Mouse (Mus musculus) layer of hippocampus, adult 9-10 months (tissue): ENCODE results near the gene Arglu1.

Experiments used
- DNase-seq: peaks from one replicate; pipeline ENCODE4 v3.0.0; 2022; ENCODE audit warnings: low spot score

Gene Arglu1

DNA sequence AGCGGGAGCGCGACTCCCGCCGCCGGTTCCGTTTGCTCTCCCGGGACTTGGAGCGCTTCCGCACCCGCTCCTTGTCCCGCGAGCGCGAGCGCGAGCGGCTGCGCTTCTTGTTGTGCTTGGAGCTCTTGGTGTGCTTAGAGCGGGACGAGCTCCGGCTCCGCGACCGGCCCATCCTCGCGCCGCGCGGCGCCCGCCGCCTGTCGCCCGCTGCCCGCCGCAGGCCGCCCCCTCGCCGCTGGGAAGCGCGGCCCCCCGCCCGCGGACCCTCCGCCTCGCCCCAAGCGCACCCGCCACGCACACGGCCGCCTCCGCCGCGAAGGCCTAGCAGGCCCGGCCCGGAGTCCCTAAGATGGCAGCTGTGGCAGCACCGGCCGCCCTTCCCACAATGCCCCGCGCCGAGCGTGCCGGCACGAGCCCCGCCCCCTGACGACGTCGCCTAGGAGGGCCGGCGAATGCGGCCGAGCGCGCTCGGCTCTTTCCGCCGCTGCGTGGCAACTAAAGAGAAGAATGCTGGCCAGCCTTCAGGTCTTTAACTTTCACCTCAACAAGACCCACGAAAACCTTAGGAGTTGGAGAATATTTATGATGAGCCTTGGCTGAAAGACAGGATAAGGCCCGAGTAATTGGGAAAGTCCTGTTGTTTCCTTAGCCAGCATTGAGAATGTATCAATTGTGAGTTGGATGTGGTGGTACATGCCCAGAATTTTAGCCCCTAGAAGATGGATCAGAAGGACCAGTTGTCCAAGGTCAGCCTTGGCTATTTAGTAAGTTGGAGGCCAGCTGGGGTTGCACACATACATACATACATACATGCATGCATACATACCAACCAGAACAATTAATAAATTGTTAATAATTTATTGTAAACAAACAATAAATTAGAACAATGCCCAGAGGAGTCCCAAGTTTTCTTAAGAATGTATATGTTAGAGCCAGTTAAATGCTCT is at the start of gene Arglu1:
Arglu1 (minus strand) TSS at position 376 of the 947 bp plus-strand sequence.
- peak; percentile 82 for DNase-seq

DNA sequence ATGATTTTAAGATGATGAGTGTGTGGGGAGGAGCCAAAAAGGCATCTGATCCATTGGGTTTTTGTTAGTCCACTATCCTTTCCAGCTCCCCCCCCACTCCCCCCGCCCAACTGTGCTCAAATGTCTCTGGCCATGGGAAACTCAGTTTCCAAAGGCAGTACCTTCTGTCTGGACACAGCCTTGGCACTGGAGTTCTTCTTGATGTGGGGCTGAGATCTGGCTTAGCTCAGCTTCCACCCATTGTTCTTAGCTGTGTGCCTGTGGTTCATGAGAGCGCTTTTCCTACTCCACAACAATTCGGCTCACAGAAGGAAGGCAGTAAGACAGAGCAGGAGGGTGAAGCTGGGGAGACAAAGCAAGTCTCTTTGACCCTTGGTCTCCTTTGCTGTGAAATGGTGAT is 47.0 kb upstream of the Arglu1 start:
- no peak for DNase-seq

DNA sequence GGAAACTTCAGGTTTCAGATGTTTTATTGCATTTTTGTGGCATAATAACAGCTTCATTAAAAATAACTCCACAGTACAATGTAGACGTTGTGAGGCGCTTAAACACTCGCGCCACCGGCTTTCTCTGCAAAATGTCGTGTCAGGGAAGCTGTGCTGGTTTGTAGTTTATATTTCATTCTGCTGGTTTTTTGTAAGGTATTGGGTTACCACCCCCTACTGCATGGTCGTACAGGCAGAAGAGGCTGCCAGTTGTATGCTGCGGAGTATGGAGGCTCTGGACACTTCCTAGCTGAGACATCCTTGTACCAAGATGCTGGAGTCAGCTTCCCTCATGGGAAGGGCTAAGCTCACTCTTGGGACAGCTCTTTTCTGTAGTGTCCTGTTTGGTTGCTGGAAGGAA is 46.5 kb upstream of the Arglu1 start:
- DNase-seq = no peak

DNA sequence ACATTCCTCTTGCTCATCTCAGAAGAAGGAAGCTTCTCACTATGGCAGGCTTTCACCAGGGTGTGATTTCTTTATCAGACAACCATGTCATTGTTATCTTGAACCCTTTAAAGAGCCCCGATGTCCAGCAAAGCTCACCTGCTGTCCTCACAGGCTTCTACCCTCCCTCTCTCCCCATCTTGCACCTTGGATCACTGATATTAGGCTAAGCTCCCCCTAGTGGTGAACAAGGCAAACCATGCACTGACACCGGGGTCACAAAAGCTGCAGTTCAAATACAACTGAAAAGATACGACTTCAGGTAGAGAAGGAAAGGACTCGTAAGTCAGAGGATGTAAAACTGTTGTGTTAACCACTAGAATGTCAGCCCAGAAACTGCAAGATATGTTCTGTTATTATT is 43.5 kb upstream of the Arglu1 start:
- DNase-seq = no peak

DNA sequence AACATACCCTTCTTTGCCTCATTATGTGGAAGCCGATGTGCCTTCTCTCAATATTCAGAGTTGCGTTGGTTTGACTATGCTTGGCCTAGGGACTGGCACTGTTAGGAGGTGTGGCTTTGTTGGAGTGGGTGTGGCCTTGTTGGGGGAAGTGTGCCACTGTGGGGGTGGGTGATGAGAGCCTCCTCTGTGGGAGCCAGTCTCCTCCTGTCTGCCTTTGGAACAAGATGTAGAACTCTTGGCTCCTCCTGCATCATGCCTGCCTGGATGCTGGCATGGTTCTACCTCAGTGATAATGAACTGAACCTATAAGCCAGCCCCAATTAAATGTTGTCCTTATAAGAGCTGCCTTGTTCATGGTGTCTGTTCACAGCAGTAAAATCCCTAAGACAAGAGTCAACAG is 38.3 kb upstream of the Arglu1 start:
- DNase-seq = no peak

DNA sequence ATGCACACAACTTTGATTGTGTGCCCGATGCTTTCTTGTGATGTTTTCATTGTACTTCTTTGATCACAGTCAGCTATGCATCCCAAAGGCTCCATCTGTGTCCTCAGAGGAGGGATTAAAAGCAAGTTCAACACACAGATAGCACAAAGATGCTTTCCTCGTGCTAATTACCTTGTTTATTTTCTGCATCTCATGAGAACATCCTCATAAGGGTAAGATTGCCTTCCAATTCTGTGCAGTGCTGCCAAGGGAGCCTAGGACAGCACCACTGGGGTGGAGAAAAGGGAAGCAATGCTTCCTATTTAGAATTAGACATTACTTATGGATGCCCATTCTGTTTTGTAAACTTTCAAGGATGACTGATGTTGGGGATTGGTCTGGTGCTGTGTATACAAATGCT is 36.2 kb upstream of the Arglu1 start:
- DNase-seq = no peak

- DNase-seq = no peak
Measured at GRCm38 (mm10) chr8:8704813-8705212, 14.5 kb upstream of the Arglu1 start.

DNA sequence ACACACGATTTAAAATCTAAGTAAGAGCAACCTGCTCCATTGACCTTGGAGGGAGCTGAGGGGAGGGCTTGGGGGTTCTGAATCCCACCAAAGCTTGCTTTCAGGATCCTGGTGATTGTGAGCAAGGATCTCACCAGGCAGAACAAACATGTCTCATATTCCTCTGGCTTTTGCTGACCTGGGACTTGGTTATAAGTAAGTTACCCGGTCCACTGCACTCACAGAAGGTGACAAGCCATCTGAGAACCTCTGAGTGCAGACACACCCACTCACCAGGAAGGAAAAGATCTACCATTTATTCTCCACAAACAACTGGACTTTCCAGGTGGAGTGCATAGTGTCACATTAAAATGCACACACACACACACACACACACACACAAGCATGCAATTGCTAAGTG is 13.3 kb upstream of the Arglu1 start:
- DNase-seq = no peak

- DNase-seq = no peak
Measured at GRCm38 (mm10) chr8:8700821-8701220, 10.5 kb upstream of the Arglu1 start.

GRCm38 (mm10) chr8:8700229-8700628 is 9.9 kb upstream of the Arglu1 start:
- DNase-seq = no peak

GRCm38 (mm10) chr8:8689454-8690145 is 721 bp downstream of the Arglu1 start:
- DNase-seq = peak; percentile 12

DNA sequence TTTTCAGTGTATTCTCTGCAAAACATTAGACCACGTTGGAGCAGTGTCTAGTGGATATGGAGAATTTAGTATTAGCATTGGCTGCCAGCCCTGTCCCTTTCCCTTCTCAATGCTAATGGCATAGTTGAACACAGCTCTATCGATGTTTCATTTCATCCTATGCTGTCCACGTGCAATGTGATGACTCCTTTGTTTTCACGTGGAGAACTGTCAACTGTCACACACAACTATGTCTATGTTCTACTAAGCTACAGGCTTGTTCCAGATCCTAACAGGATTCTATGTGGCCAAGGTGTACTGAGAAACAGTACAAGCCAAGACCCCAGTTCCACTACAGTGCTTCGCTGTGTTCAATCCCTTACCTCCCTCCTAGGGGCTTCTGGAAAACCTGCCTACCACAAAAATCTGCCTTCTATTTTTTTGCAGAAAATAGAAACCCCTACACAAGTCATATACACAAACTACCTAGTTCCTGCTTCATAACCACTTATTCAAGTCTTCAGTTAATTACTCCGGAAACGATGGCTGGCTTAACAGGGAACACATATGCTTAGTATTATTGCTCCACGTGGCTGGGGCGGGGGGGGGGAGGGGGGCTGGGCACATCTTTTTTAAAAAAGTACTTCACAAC is 1.4 kb downstream of the Arglu1 start:
- no peak for DNase-seq

DNA sequence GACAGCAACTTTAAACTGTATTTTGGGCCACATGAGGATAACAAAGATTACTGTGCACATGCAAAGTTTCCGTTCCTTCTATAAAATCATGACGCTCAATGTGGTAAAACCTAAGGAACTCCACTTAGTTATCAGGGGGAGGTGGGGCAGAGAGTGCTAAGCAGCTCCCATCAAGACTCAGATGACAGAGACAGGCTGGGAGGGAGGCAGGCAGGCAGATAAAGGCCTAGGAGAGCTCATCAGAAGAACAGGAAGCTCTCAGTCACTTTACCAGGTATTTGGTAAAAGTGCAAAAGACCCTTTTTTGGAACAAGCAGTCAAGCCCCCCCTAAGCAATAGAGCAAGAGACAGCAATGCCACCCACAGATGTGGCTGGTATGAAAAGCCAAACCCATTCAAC is 4.8 kb downstream of the Arglu1 start:
- DNase-seq = no peak

- no peak for DNase-seq
Measured at GRCm38 (mm10) chr8:8682697-8683096, 7.6 kb downstream of the Arglu1 start.

- DNase-seq = no peak
Measured at GRCm38 (mm10) chr8:8678236-8678635, 12.1 kb downstream of the Arglu1 start.

DNA sequence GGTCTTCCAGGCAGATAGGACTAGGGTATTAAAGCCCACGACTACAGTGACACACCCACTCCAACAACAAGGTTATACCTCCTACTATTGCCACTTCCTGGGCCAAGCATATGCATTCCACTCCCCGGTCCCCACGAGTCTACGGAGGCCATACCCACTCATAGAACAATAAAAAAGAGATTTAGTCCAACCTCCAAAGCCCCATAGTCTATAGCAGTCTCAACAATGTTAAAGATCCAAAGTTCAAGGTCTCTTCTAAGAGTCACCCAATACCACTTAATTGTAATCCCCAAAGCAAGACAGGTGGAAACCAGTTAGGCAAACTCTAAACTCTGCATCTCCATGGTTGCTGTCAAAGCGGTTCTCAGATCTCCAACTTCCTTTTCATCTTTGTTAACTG is 15.5 kb downstream of the Arglu1 start:
- DNase-seq = no peak

GRCm38 (mm10) chr8:8661759-8662138 is 28.6 kb downstream of the Arglu1 start:
- DNase-seq = peak; percentile 89

DNA sequence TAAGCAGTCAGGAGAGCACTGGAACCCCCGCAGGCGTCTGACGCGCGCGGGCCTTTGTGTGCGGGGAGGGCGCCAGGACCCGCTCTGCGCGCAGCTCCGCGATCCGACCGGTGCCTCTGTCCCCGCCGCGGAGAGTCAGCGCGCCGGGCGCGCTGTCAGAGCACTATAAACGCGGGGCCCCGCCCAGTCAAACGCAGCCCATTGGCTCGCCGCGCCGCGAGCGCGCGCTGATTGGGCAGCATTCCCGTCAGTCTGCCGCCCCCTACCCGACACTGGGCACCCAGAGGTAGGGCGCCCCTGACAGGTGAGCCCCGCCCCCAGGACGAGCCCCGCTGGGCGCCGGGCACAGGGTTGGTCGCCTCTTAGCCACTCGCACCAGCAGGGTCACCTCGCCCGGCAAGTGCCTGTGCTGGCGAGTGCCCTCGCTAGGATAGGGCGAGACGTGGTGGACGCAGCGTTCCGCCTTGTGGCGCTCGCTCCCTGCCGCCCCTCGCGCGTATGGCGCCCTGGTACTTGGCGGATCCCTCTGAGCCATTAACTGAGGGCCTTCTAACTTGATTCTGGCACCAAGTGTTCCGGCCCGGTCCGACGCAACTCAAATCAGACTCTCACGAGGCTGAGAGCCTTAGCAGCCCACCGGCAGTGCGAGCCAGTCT is 29.1 kb downstream of the Arglu1 start, which contains the start of gene Efnb2:
Efnb2 (minus strand) TSS at position 140 of the 656 bp plus-strand sequence.
- peak; percentile 93 for DNase-seq

- no peak for DNase-seq
Measured at GRCm38 (mm10) chr8:8660307-8661098, 29.8 kb downstream of the Arglu1 start.

DNA sequence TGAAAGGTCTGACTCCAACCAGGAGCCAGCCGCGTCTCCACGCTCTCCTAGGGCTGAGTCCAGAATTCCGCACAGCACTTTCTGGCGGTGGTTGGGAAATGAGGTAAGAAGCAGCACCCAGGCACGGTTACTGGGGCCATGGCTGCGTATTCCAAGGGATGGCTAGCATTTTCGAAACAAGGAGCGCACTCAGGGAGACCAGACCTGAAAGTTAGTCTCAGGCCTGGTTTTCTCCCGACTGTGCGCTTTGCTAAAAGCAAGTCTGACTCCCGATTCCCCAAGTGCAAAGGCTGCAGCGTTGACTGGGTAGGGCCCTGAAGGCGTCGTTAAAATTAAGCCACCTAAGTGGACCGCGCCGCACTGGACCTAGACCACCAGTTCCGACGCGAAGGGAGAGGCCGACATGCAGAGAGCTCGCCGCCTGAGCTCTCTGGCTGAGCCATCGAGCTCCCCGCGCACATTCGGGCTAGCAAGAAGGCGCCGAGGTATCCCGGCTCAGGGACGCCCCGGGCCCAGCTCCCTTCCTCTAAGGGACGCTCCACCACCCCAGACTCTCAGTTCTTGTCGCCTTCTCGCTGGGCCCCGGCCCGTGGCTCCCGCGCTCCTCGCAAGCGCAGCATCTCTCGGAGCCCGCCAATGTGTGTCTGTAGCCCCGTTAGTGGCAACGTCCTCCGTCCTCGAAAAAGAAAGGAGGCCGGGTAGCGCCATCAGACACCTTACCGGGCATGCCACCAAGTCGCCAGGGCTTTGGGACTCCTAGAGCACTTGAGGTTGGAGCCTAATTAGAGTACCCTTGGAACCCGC is 30.6 kb downstream of the Arglu1 start:
- DNase-seq = no peak
